Mouse (Mus musculus) brain, embryonic 14.5 days (tissue): ENCODE measurements around the gene Col23a1.

Source experiments
- CTCF ChIP-seq: fragments of 200-500 bp; IDR thresholded peaks from 2 replicates; pipeline ENCODE4 v1.5.1; 2012; ENCODE audit warnings: inconsistent platforms, mild to moderate bottlenecking, moderate library complexity, borderline replicate concordance; ENCODE audit not compliant: insufficient read depth, insufficient read length; ENCODE audit errors: extremely low read depth
- POLR2A ChIP-seq: fragments of 200-500 bp; IDR thresholded peaks from 2 replicates; pipeline ENCODE4 v1.6.1; 2012; ENCODE audit warnings: mild to moderate bottlenecking, inconsistent platforms, borderline replicate concordance; ENCODE audit not compliant: poor library complexity, insufficient read depth, insufficient read length, severe bottlenecking; ENCODE audit errors: extremely low read depth

DNA sequence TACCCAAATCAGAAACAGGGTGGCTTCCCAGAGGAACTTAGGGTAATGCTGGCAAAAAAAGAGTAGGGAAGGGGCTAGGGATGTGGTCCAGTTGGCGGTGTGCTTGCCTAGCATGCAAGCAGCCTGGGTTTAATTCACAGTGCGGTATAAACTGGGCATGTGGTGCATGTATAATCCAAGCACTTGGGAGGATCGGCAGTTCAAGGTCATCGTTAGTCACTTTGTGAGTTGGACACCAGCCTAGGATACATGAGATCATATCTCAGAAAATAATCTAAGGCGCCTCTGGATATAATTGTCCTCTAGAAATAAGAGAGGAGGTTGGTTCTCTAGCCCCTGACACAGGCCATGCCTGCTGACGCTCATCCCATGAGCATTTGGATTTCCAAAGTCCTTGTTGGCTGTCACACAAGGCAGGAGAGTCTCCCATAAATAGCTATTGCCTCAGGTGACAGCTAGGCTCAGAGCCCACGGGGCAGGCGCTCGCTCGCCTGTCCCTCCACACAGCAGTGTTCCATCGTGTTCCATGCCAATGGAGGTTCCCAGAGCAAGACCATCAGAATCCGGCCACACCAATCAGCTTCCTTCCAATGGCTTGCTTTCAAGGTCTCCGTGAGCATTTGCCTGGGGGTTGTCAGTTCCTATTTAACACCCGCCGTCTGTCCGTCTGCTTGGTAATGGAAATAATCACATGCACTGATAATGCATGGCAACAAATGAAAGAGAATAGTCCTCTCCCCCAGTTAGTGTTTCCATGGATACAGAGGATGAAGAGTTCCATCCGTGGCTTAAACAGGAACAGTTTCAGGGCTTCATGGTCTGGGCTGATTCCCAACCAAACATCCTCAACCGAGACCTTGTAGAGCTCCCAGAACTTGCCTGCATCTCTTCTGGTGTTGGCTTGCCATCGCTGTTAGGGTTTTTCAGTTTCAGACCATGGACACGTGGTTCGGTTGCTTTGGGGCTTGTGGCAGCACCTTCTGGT lies 56.1 kb downstream of the Col23a1 start:
- TF ChIP-seq POLR2A (no peak), CTCF (no peak)
